Mouse (Mus musculus) intestine, embryonic 15.5 days (tissue): ENCODE measurements at regions not wholly inside any gene's neighbourhood (a gene's known extent, or its start where the extent isn't known, plus 50 kb on each side); places are given as distances from the start of the nearest gene placed in this dataset.

Source experiments
- ATAC-seq: fragments of 200-750 bp; cut with Nextera tagmentation; 2 replicates; pipeline ENCODE4 v1.8.0; 2017; ENCODE audit warnings: moderate TSS enrichment, moderate library complexity
- H3K27ac ChIP-seq: fragments of 300-500 bp; sonication (generic); 2 replicates; pipeline ENCODE4 v1.5.1; 2015; ENCODE audit warnings: mild to moderate bottlenecking, inconsistent platforms
- H3K27me3 ChIP-seq: fragments of 300-500 bp; sonication (generic); replicated peaks from 2 replicates; pipeline ENCODE4 v1.6.1; 2015; ENCODE audit warnings: inconsistent platforms
- H3K36me3 ChIP-seq: fragments of 300-500 bp; sonication (generic); 2 replicates; pipeline ENCODE4 v1.6.1; 2015; ENCODE audit warnings: inconsistent platforms
- H3K4me1 ChIP-seq: fragments of 300-500 bp; sonication (generic); replicated peaks from 2 replicates; pipeline ENCODE4 v1.6.1; 2015; ENCODE audit warnings: inconsistent platforms
- H3K4me2 ChIP-seq: fragments of 300-500 bp; sonication (generic); replicated peaks from 2 replicates; pipeline ENCODE4 v1.6.1; 2015; ENCODE audit warnings: mild to moderate bottlenecking, inconsistent platforms
- H3K4me3 ChIP-seq: fragments of 300-500 bp; sonication (generic); replicated peaks from 2 replicates; pipeline ENCODE4 v1.5.1; 2015; ENCODE audit warnings: inconsistent platforms
- H3K9ac ChIP-seq: fragments of 300-500 bp; sonication (generic); 2 replicates; pipeline ENCODE4 v1.6.1; 2015; ENCODE audit warnings: inconsistent platforms
- H3K9me3 ChIP-seq: fragments of 300-500 bp; sonication (generic); 2 replicates; pipeline ENCODE4 v1.6.1; 2016; ENCODE audit warnings: inconsistent platforms
- WGBS: fragments of 180-500 bp; shearing (Covaris S2); methylation state at CpG from one replicate; pipeline ENCODE4 v1.1.7; 2015; 5-methylcytosine and 5-hydroxymethylcytosine counted together
- microRNA counts: library from miRNA; unstranded; fragments of <30 nt; microRNA quantifications from one replicate; lab custom pipeline; 2016

GRCm38 (mm10) chr1:137040898-137041297 lies 80.7 kb upstream of the Nr5a2 start:
- Histone ChIP-seq H3K27ac (no peak overlapping the region), H3K4me3 (no peak overlapping the region), H3K9me3 (no peaks in the 10 kb centered on the region), H3K27me3 (no peaks in the 10 kb centered on the region), H3K4me1 (no peaks in the 10 kb centered on the region), H3K4me2 (no peak overlapping the region), H3K9ac (no peak overlapping the region), H3K36me3 (no peaks in the 10 kb centered on the region)
- WGBS, result 51% methylated on average over 8 of the region's 8 CpGs
- peak; percentile 77 for ATAC-seq

GRCm38 (mm10) chr1:137034586-137034985 lies 74.3 kb upstream of the Nr5a2 start:
- no peak overlapping the region for H3K4me3 ChIP-seq
- H3K4me1 ChIP-seq, result no peaks in the 10 kb centered on the region
- no peak overlapping the region for H3K27ac ChIP-seq
- 84% methylated on average over 6 of the region's 6 CpGs for WGBS
- no peak for ATAC-seq
- H3K36me3 ChIP-seq, result no peaks in the 10 kb centered on the region
- no peak overlapping the region for H3K9ac ChIP-seq
- no peaks in the 10 kb centered on the region for H3K27me3 ChIP-seq
- no peak overlapping the region for H3K4me2 ChIP-seq
- H3K9me3 ChIP-seq, result no peaks in the 10 kb centered on the region

- no peak overlapping the region for H3K4me2 ChIP-seq
- H3K9ac ChIP-seq, result no peak overlapping the region
- H3K9me3 ChIP-seq, result no peaks in the 10 kb centered on the region
- WGBS, result 55% methylated on average over 5 of the region's 5 CpGs
- no peak overlapping the region for H3K27ac ChIP-seq
- H3K4me3 ChIP-seq, result no peak overlapping the region
- no peaks in the 10 kb centered on the region for H3K36me3 ChIP-seq
- H3K27me3 ChIP-seq, result no peaks in the 10 kb centered on the region
- no peaks in the 10 kb centered on the region for H3K4me1 ChIP-seq
- ATAC-seq, result peak; percentile 71
Measured at GRCm38 (mm10) chr1:137033679-137034078, 73.4 kb upstream of the Nr5a2 start.

GRCm38 (mm10) chr1:137023706-137024105 lies 63.5 kb upstream of the Nr5a2 start:
- ATAC-seq, result no peak
- no peaks in the 10 kb centered on the region for H3K27me3 ChIP-seq
- no peak overlapping the region for H3K4me2 ChIP-seq
- WGBS, result 88% methylated on average over 6 of the region's 6 CpGs
- H3K4me1 ChIP-seq, result no peaks in the 10 kb centered on the region
- no peak overlapping the region for H3K9ac ChIP-seq
- no peak overlapping the region for H3K27ac ChIP-seq
- no peak overlapping the region for H3K4me3 ChIP-seq
- no peaks in the 10 kb centered on the region for H3K9me3 ChIP-seq
- no peaks in the 10 kb centered on the region for H3K36me3 ChIP-seq

- Histone ChIP-seq H3K36me3 (no peaks in the 10 kb centered on the region), H3K4me2 (no peak overlapping the region), H3K9me3 (no peaks in the 10 kb centered on the region), H3K4me1 (no peaks in the 10 kb centered on the region), H3K4me3 (no peak overlapping the region), H3K9ac (no peak overlapping the region), H3K27me3 (no peaks in the 10 kb centered on the region), H3K27ac (no peak overlapping the region)
- peak; percentile 84 for ATAC-seq
- WGBS, result 55% methylated on average over 1 of the region's 1 CpGs
Measured at GRCm38 (mm10) chr1:137020528-137020927, 60.3 kb upstream of the Nr5a2 start.

- no peak overlapping the region for H3K27ac ChIP-seq
- 83% methylated on average over 5 of the region's 5 CpGs for WGBS
Measured at GRCm38 (mm10) chr1:137017642-137018041, 57.4 kb upstream of the Nr5a2 start.

GRCm38 (mm10) chr1:137010240-137010926 lies 50.1 kb upstream of the Nr5a2 start:
- 47% methylated on average over 9 of the region's 9 CpGs for WGBS
- Histone ChIP-seq H3K4me3 (no peak overlapping the region), H3K9me3 (no peaks in the 10 kb centered on the region)

More at GRCm38 (mm10) chr1:137017642-137018041, 57.4 kb upstream of the Nr5a2 start:
- Histone ChIP-seq H3K36me3 (no peaks in the 10 kb centered on the region), H3K4me1 (no peaks in the 10 kb centered on the region), H3K4me2 (no peak overlapping the region), H3K4me3 (no peak overlapping the region), H3K9ac (no peak overlapping the region), H3K9me3 (no peaks in the 10 kb centered on the region), H3K27me3 (no peaks in the 10 kb centered on the region)
- no peak for ATAC-seq

More at GRCm38 (mm10) chr1:137010240-137010926, 50.1 kb upstream of the Nr5a2 start:
- Histone ChIP-seq H3K9ac (no peak overlapping the region), H3K4me2 (no peak overlapping the region), H3K36me3 (no peaks in the 10 kb centered on the region), H3K27ac (no peak overlapping the region), H3K4me1 (no peaks in the 10 kb centered on the region), H3K27me3 (no peaks in the 10 kb centered on the region)
- peak; percentile 74 for ATAC-seq

MicroRNA genes in the stretch of these regions (microRNA counts, 519-probe panel; counts per million panel counts)
- microRNA mmu-miR-181a (lab: Ali Mortazavi, UCI), result 4,080 counts per million, percentile 95 among the panel's probes with 10 or more counts
- 2,151 counts per million, percentile 51 among the panel's probes with 10 or more counts for microRNA mmu-miR-181b+mmu-miR-181d (lab: Ali Mortazavi, UCI)
